Mouse (Mus musculus): Measurements from ENCODE around the gene Cdc42se2. TPM values are rescaled to one million over a fixed set of nuclear protein-coding genes. Genes with fewer than 3 reads are reported as not detected.

Cdc42se2 gene
- total RNA-seq, 2 experiments from 2014 or later, result 180 to 182 TPM

- DNase-seq (ENCODE audit: extremely low spot score in 1 of 2, low spot score in 2 of 2), result peak in 1 of 2 experiments; percentile 53
- intact Hi-C loops (cut with DNase I), result no loop called here
Measured at GRCm38 (mm10) chr11:54801791-54802558, 14.5 kb upstream of the Cdc42se2 start.

- DNase-seq (ENCODE audit: extremely low spot score in 1 of 2, low spot score in 2 of 2), result no peak
- intact Hi-C loops (cut with DNase I), result no loop called here
Measured at GRCm38 (mm10) chr11:54796551-54796950, 9.1 kb upstream of the Cdc42se2 start.

- DNase-seq (ENCODE audit: extremely low spot score in 1 of 2, low spot score in 2 of 2), result no peak
- intact Hi-C loops (cut with DNase I), result no loop called here
Measured at GRCm38 (mm10) chr11:54794678-54795077, 7.2 kb upstream of the Cdc42se2 start.

GRCm38 (mm10) chr11:54793173-54793572 lies 5.7 kb upstream of the Cdc42se2 start:
- intact Hi-C loops (cut with DNase I), result no loop called here
- DNase-seq (ENCODE audit: extremely low spot score in 1 of 2, low spot score in 2 of 2), result no peak

- no peak for DNase-seq (ENCODE audit: extremely low spot score in 1 of 2, low spot score in 2 of 2)
- intact Hi-C loops (cut with DNase I), result no loop called here
Measured at GRCm38 (mm10) chr11:54791458-54791857, 4.0 kb upstream of the Cdc42se2 start.

- DNase-seq (ENCODE audit: extremely low spot score in 1 of 2, low spot score in 2 of 2), result peak; percentile 34 to 77
- intact Hi-C loops (cut with DNase I), result loop anchor here (2.0 to 5.0 kb wide), 3 partner anchors 55 to 74 kb away; partner anchors contain the start of gene Lyrm7
Measured at GRCm38 (mm10) chr11:54786858-54787487, 502 bp downstream of the Cdc42se2 start.

GRCm38 (mm10) chr11:54785566-54785965 lies 1.9 kb downstream of the Cdc42se2 start:
- intact Hi-C loops (cut with DNase I), result loop anchor here (5.0 kb wide), 2 partner anchors 53 to 57 kb away; no protein-coding TSS in a partner anchor
- no peak for DNase-seq (ENCODE audit: extremely low spot score in 1 of 2, low spot score in 2 of 2)

GRCm38 (mm10) chr11:54784436-54784835 lies 3.0 kb downstream of the Cdc42se2 start:
- no peak for DNase-seq (ENCODE audit: extremely low spot score in 1 of 2, low spot score in 2 of 2)
- intact Hi-C loops (cut with DNase I), result no loop called here

- intact Hi-C loops (cut with DNase I), result no loop called here
- no peak for DNase-seq (ENCODE audit: extremely low spot score in 1 of 2, low spot score in 2 of 2)
Measured at GRCm38 (mm10) chr11:54782253-54782652, 5.2 kb downstream of the Cdc42se2 start.

- DNase-seq (ENCODE audit: extremely low spot score in 1 of 2, low spot score in 2 of 2), result no peak
- intact Hi-C loops (cut with DNase I), result no loop called here
Measured at GRCm38 (mm10) chr11:54779946-54780345, 7.5 kb downstream of the Cdc42se2 start.

GRCm38 (mm10) chr11:54778131-54778844 lies 9.2 kb downstream of the Cdc42se2 start:
- peak in 1 of 2 experiments; percentile 37 for DNase-seq (ENCODE audit: extremely low spot score in 1 of 2, low spot score in 2 of 2)
- intact Hi-C loops (cut with DNase I), result no loop called here

- intact Hi-C loops (cut with DNase I), result no loop called here
- DNase-seq (ENCODE audit: extremely low spot score in 1 of 2, low spot score in 2 of 2), result no peak
Measured at GRCm38 (mm10) chr11:54777387-54778130, 9.9 kb downstream of the Cdc42se2 start.

- DNase-seq (ENCODE audit: extremely low spot score in 1 of 2, low spot score in 2 of 2), result no peak
- intact Hi-C loops (cut with DNase I), result no loop called here
Measured at GRCm38 (mm10) chr11:54776735-54777333, 10.6 kb downstream of the Cdc42se2 start.

GRCm38 (mm10) chr11:54776367-54776701 lies 11.1 kb downstream of the Cdc42se2 start:
- intact Hi-C loops (cut with DNase I), result no loop called here
- no peak for DNase-seq (ENCODE audit: extremely low spot score in 1 of 2, low spot score in 2 of 2)

- no peak for DNase-seq (ENCODE audit: extremely low spot score in 1 of 2, low spot score in 2 of 2)
- intact Hi-C loops (cut with DNase I), result no loop called here
Measured at GRCm38 (mm10) chr11:54775628-54776366, 11.7 kb downstream of the Cdc42se2 start.

- DNase-seq (ENCODE audit: extremely low spot score in 1 of 2, low spot score in 2 of 2), result no peak
- intact Hi-C loops (cut with DNase I), result no loop called here
Measured at GRCm38 (mm10) chr11:54774282-54775078, 13.0 kb downstream of the Cdc42se2 start.

- intact Hi-C loops (cut with DNase I), result no loop called here
- no peak for DNase-seq (ENCODE audit: extremely low spot score in 1 of 2, low spot score in 2 of 2)
Measured at GRCm38 (mm10) chr11:54771549-54771948, 15.9 kb downstream of the Cdc42se2 start.

Data from left cerebral cortex, postnatal 10 days (tissue).